ENCODE assay signal across 8 mouse cellular contexts in the genomic region with DNA sequence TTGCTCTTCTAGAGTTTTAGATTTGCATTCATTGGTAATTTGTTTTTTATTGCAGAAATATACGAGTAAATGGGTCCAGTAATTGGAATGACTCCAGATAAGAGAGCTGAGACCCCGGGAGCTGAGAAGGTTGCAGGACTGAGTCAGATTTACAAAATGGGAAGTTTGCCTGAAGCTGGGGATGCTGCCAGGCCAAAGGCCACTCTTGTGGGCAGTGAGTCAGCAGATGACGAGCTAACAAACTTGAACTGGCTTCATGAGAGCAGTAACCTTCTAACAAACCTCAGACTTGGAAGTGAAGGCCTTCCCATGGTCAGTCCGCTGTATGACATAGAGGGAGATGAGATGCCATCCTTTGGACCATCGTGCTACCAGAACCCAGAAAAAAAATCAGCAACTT. TPM values are rescaled to one million over a fixed set of nuclear protein-coding genes. Genes with fewer than 3 reads are reported as not detected.
A peak's percentile ranks its signal among the peaks of the same experiment; 100 is the strongest.
DNase-seq lines count a peak whose midpoint lies in the region; ATAC-seq lines count a peak whose summit lies in the region.

No protein-coding gene starts in this region.

- no peak overlapping the region for H3K9ac ChIP-seq in kidney, embryonic 15.5 days
- H3K9ac ChIP-seq in hindbrain, embryonic 13.5 days = no peak overlapping the region

- H3K4me1 ChIP-seq in kidney, embryonic 15.5 days = 0 out of 2 replicates have a peak, but pooled peaks cover 2% of the 10 kb centered on the region
- H3K4me1 ChIP-seq in hindbrain, embryonic 13.5 days (replicated peaks) = no peaks in the 10 kb centered on the region

- peaks cover 14% of the 10 kb centered on the region; the same call in 1 of the 2 replicates for H3K36me3 ChIP-seq in kidney, embryonic 15.5 days
- H3K36me3 ChIP-seq in hindbrain, embryonic 13.5 days = peaks cover 8% of the 10 kb centered on the region; the same call in 1 of the 2 replicates

- peak; percentile 75 for DNase-seq in kidney, adult 11 months
- DNase-seq in cerebellum, adult 9-11 months = peak; percentile 44
- peak; percentile 83 for DNase-seq in kidney, adult 9 months
- no peak for DNase-seq in right cerebral cortex, postnatal 36 days (ENCODE audit: low spot score in 2 of 2)
- no peak for DNase-seq in embryo, embryonic 11 days

- H3K9me3 ChIP-seq in kidney, embryonic 15.5 days (replicated peaks) = no peaks in the 10 kb centered on the region
- H3K9me3 ChIP-seq in hindbrain, embryonic 13.5 days = no peaks in the 10 kb centered on the region

- H3K27me3 ChIP-seq in kidney, embryonic 15.5 days = no peaks in the 10 kb centered on the region
- H3K27me3 ChIP-seq in hindbrain, embryonic 13.5 days = no peaks in the 10 kb centered on the region

- WGBS in kidney, embryonic 15.5 days = 67% methylated on average over 5 of the region's 5 CpGs
- WGBS in hindbrain, embryonic 13.5 days = 94% methylated on average over 5 of the region's 5 CpGs

- ATAC-seq in kidney, embryonic 15.5 days (replicated peaks; ENCODE audit: low FRiP score) = no peak
- peak; percentile 73 for ATAC-seq in megakaryocyte progenitor cell, adult 5-6 weeks (replicated peaks; ENCODE audit: poor library complexity)
- no peak for ATAC-seq in hindbrain, embryonic 13.5 days (ENCODE audit: low FRiP score)

- no peak overlapping the region for H3K27ac ChIP-seq in kidney, embryonic 15.5 days
- H3K27ac ChIP-seq in hindbrain, embryonic 13.5 days = no peak overlapping the region

- H3K4me3 ChIP-seq in kidney, embryonic 15.5 days (replicated peaks) = no peak overlapping the region
- no peak overlapping the region for H3K4me3 ChIP-seq in hindbrain, embryonic 13.5 days

- H3K4me2 ChIP-seq in kidney, embryonic 15.5 days = no peak overlapping the region
- H3K4me2 ChIP-seq in hindbrain, embryonic 13.5 days = no peak overlapping the region

RNA-seq across cellular contexts. Expression of a gene that starts 22.1 kb away (rescaled TPM):
- polyA plus RNA-seq in kidney, embryonic 15.5 days (2015; fragmentation: Nextera tagmentation; extraction: Ambion mirVana) = 14.6 and 15.8 TPM in 2 replicates
- total RNA-seq in megakaryocyte progenitor cell, adult 5-6 weeks (2015) = 36.1 and 38.4 TPM in 2 replicates
- 47.7 and 50.8 TPM in 2 replicates for total RNA-seq in megakaryocyte progenitor cell, adult 5-6 weeks (2017)
- polyA plus RNA-seq in hindbrain, embryonic 13.5 days (2015; fragmentation: Nextera tagmentation; extraction: Ambion mirVana) = 9.7 and 10.4 TPM in 2 replicates

Comparison
In these comparisons a context has a peak if more than half of its experiments do, and no peak if none do; other contexts are left out.
1. DNase-seq: peak in kidney, adult 11 months (single experiment), cerebellum, adult 9-11 months (single experiment) and kidney, adult 9 months (single experiment); none in right cerebral cortex, postnatal 36 days (0 of 2) and embryo, embryonic 11 days (single experiment).